Mouse (Mus musculus): ENCODE results near the gene Pou2f1.

GRCm38 (mm10) chr1:165993270-165994156 lies 9.0 kb downstream of the Pou2f1 start:
- TF ChIP-seq CTCF (IDR thresholded peaks at IDR 0.05), result no peak
- no peak for TF ChIP-seq POLR2A (IDR thresholded peaks at IDR 0.05; ENCODE audit: insufficient read depth, low read depth, low read length)
